Mouse (Mus musculus) megakaryocyte, embryonic 14.5 days (primary cell): ENCODE measurements around the gene Pde6d.

Source experiments
- FLI1 ChIP-seq: IDR thresholded peaks from 2 replicates; pipeline ENCODE4 v1.6.1; 2012; ENCODE audit warnings: low read length, inconsistent platforms, mixed read lengths
- GATA1 ChIP-seq: IDR thresholded peaks from 3 replicates; pipeline ENCODE4 v1.6.1; 2012; ENCODE audit warnings: mixed read lengths, low read length, inconsistent platforms, borderline replicate concordance

- TF ChIP-seq GATA1 (no peak), FLI1 (no peak)
Measured at GRCm38 (mm10) chr1:86525499-86526115, 56.8 kb downstream of the Pde6d start.
